Mouse (Mus musculus) limb, embryonic 15.5 days (tissue): Measurements from ENCODE around the gene Slc22a14. TPM values are rescaled to one million over a fixed set of nuclear protein-coding genes. Genes with fewer than 3 reads are reported as not detected.

Source experiments
- ATAC-seq: fragments of 200-750 bp; cut with Nextera tagmentation; 2 replicates; pipeline ENCODE4 v1.8.0; 2017; ENCODE audit warnings: low read depth, moderate TSS enrichment; ENCODE audit not compliant: insufficient number of reproducible peaks, low FRiP score, low TSS enrichment
- H3K27ac ChIP-seq: fragments of 300-500 bp; sonication (generic); 2 replicates; pipeline ENCODE4 v1.5.1; 2015; ENCODE audit warnings: moderate library complexity, mild to moderate bottlenecking, inconsistent platforms
- H3K27me3 ChIP-seq: fragments of 300-500 bp; sonication (generic); 2 replicates; pipeline ENCODE4 v1.6.1; 2015; ENCODE audit warnings: inconsistent platforms
- H3K36me3 ChIP-seq: fragments of 300-500 bp; sonication (generic); 2 replicates; pipeline ENCODE4 v1.6.1; 2015; ENCODE audit warnings: inconsistent platforms
- H3K4me1 ChIP-seq: fragments of 300-500 bp; sonication (generic); 2 replicates; pipeline ENCODE4 v1.6.1; 2015; ENCODE audit warnings: inconsistent platforms
- H3K4me2 ChIP-seq: fragments of 300-500 bp; sonication (generic); 2 replicates; pipeline ENCODE4 v1.6.1; 2015; ENCODE audit warnings: mild to moderate bottlenecking, inconsistent platforms
- H3K4me3 ChIP-seq: fragments of 300-500 bp; sonication (generic); 2 replicates; pipeline ENCODE4 v1.5.1; 2015; ENCODE audit warnings: mild to moderate bottlenecking, inconsistent platforms
- H3K9ac ChIP-seq: fragments of 300-500 bp; sonication (generic); 2 replicates; pipeline ENCODE4 v1.6.1; 2015; ENCODE audit warnings: inconsistent platforms
- H3K9me3 ChIP-seq: fragments of 300-500 bp; sonication (generic); 2 replicates; pipeline ENCODE4 v1.6.1; 2016; ENCODE audit warnings: inconsistent platforms
- WGBS: fragments of 180-500 bp; shearing (Covaris S2); methylation state at CpG from one replicate; pipeline ENCODE4 v1.1.7; 2015; 5-methylcytosine and 5-hydroxymethylcytosine counted together
- polyA plus RNA-seq: library from polyadenylated mRNA; unstranded; fragments of >200 nt; fragmentation: Nextera tagmentation; extraction: Ambion mirVana; gene quantifications from 2 replicates; pipeline ENCODE4 v1.2.1, GENCODE M21; 2015

Slc22a14 gene
- polyA plus RNA-seq, 1 experiment from 2014 or later: not detected

- no peak for ATAC-seq
- Histone ChIP-seq H3K4me2 (no peak overlapping the region), H3K9ac (no peak overlapping the region), H3K4me3 (no peak overlapping the region), H3K27me3 (no peaks in the 10 kb centered on the region), H3K27ac (no peak overlapping the region), H3K9me3 (no peaks in the 10 kb centered on the region), H3K36me3 (peaks cover 16% of the 10 kb centered on the region), H3K4me1 (peaks cover 38% of the 10 kb centered on the region)
- 85% methylated on average over 3 of the region's 3 CpGs for WGBS
Observed at GRCm38 (mm10) chr9:119338350-119338749, 27.0 kb downstream of the Slc22a14 start.

GRCm38 (mm10) chr9:119337842-119338241, 27.5 kb downstream of the Slc22a14 start:
- Histone ChIP-seq H3K4me2 (no peak overlapping the region), H3K27me3 (no peaks in the 10 kb centered on the region), H3K4me3 (no peak overlapping the region), H3K9ac (no peak overlapping the region), H3K27ac (no peak overlapping the region), H3K4me1 (peaks cover 34% of the 10 kb centered on the region), H3K36me3 (peaks cover 12% of the 10 kb centered on the region), H3K9me3 (no peaks in the 10 kb centered on the region)
- 91% methylated on average over 14 of the region's 14 CpGs for WGBS
- ATAC-seq: no peak

- H3K9ac ChIP-seq: no peak overlapping the region
- WGBS: 71% methylated on average over 4 of the region's 4 CpGs
- H3K4me2 ChIP-seq: no peak overlapping the region
- no peak overlapping the region for H3K27ac ChIP-seq
- no peak overlapping the region for H3K4me3 ChIP-seq
- no peak for ATAC-seq
- no peaks in the 10 kb centered on the region for H3K27me3 ChIP-seq
- H3K4me1 ChIP-seq: peaks cover 20% of the 10 kb centered on the region
- peaks cover 12% of the 10 kb centered on the region for H3K36me3 ChIP-seq
- H3K9me3 ChIP-seq: no peaks in the 10 kb centered on the region
Observed at GRCm38 (mm10) chr9:119335571-119335970, 29.8 kb downstream of the Slc22a14 start.

GRCm38 (mm10) chr9:119334834-119335233, 30.5 kb downstream of the Slc22a14 start:
- H3K27me3 ChIP-seq: no peaks in the 10 kb centered on the region
- H3K27ac ChIP-seq: no peak overlapping the region
- H3K9ac ChIP-seq: no peak overlapping the region
- no peak for ATAC-seq
- no peak overlapping the region for H3K4me2 ChIP-seq
- H3K36me3 ChIP-seq: peaks cover 12% of the 10 kb centered on the region
- no peak overlapping the region for H3K4me3 ChIP-seq
- peaks cover 15% of the 10 kb centered on the region for H3K4me1 ChIP-seq
- 84% methylated on average over 2 of the region's 2 CpGs for WGBS
- H3K9me3 ChIP-seq: no peaks in the 10 kb centered on the region

- Histone ChIP-seq H3K4me1 (peaks cover 10% of the 10 kb centered on the region), H3K4me2 (no peak overlapping the region), H3K27ac (no peak overlapping the region), H3K9me3 (no peaks in the 10 kb centered on the region), H3K36me3 (peaks cover 12% of the 10 kb centered on the region), H3K9ac (no peak overlapping the region), H3K27me3 (no peaks in the 10 kb centered on the region), H3K4me3 (no peak overlapping the region)
- no peak for ATAC-seq
- 53% methylated on average over 10 of the region's 10 CpGs for WGBS
Observed at GRCm38 (mm10) chr9:119334324-119334723, 31.0 kb downstream of the Slc22a14 start.

- H3K4me1 ChIP-seq: peaks cover 6% of the 10 kb centered on the region
- no peaks in the 10 kb centered on the region for H3K9me3 ChIP-seq
- ATAC-seq: no peak
- no peak overlapping the region for H3K27ac ChIP-seq
- 80% methylated on average over 15 of the region's 15 CpGs for WGBS
- no peak overlapping the region for H3K9ac ChIP-seq
- no peak overlapping the region for H3K4me2 ChIP-seq
- H3K4me3 ChIP-seq: no peak overlapping the region
- H3K27me3 ChIP-seq: no peaks in the 10 kb centered on the region
- H3K36me3 ChIP-seq: no peaks in the 10 kb centered on the region
Observed at GRCm38 (mm10) chr9:119330186-119330963, 35.0 kb downstream of the Slc22a14 start.

- Histone ChIP-seq H3K27ac (no peak overlapping the region), H3K4me1 (no peaks in the 10 kb centered on the region), H3K4me3 (no peak overlapping the region), H3K9me3 (no peaks in the 10 kb centered on the region), H3K9ac (no peak overlapping the region), H3K27me3 (no peaks in the 10 kb centered on the region), H3K4me2 (no peak overlapping the region), H3K36me3 (no peaks in the 10 kb centered on the region)
- ATAC-seq: no peak
- WGBS: 69% methylated on average over 3 of the region's 3 CpGs
Observed at GRCm38 (mm10) chr9:119328488-119328887, 36.9 kb downstream of the Slc22a14 start.

GRCm38 (mm10) chr9:119324130-119324529, 41.2 kb downstream of the Slc22a14 start:
- no peak overlapping the region for H3K4me2 ChIP-seq
- H3K9ac ChIP-seq: no peak overlapping the region
- H3K27me3 ChIP-seq: no peaks in the 10 kb centered on the region
- peaks cover 18% of the 10 kb centered on the region; the same call in 1 of the 2 replicates for H3K4me1 ChIP-seq
- WGBS: 78% methylated on average over 1 of the region's 1 CpGs
- no peak overlapping the region for H3K27ac ChIP-seq
- H3K36me3 ChIP-seq: no peaks in the 10 kb centered on the region
- no peaks in the 10 kb centered on the region for H3K9me3 ChIP-seq
- no peak for ATAC-seq
- no peak overlapping the region for H3K4me3 ChIP-seq

- H3K27ac ChIP-seq: peak overlapping the region; percentile 92
- H3K4me1 ChIP-seq: peaks cover 18% of the 10 kb centered on the region; the same call in 1 of the 2 replicates
- no peak for ATAC-seq
- WGBS: 7% methylated on average over 9 of the region's 9 CpGs
- peak overlapping the region; percentile 50 for H3K9ac ChIP-seq
- H3K4me2 ChIP-seq: peak overlapping the region; percentile 97
- no peaks in the 10 kb centered on the region for H3K36me3 ChIP-seq
- no peaks in the 10 kb centered on the region for H3K27me3 ChIP-seq
- H3K4me3 ChIP-seq: peak overlapping the region; percentile 99
- no peaks in the 10 kb centered on the region for H3K9me3 ChIP-seq
Observed at GRCm38 (mm10) chr9:119323260-119323645, 42.1 kb downstream of the Slc22a14 start.

- peak within 1 kb of the TSS; percentile 81 for H3K9ac ChIP-seq
- peaks cover 18% of the 10 kb centered on the region; the same call in 1 of the 2 replicates for H3K4me1 ChIP-seq
- peak within 1 kb of the TSS; percentile 92 for H3K27ac ChIP-seq
- peak within 1 kb of the TSS; percentile 99 for H3K4me3 ChIP-seq
- WGBS: 0% methylated on average over 76 of the region's 76 CpGs
- H3K36me3 ChIP-seq: no peaks in the 10 kb centered on the region
- H3K27me3 ChIP-seq: no peaks in the 10 kb centered on the region
- H3K4me2 ChIP-seq: peak within 1 kb of the TSS; percentile 97
- H3K9me3 ChIP-seq: no peaks in the 10 kb centered on the region
- peak; percentile 98 for ATAC-seq
Observed at GRCm38 (mm10) chr9:119322289-119323259, 42.8 kb downstream of the Slc22a14 start, which contains the start of gene Oxsr1. Gene Oxsr1, minus strand, starts transcription at chr9:119322427.

GRCm38 (mm10) chr9:119321392-119322229, 43.7 kb downstream of the Slc22a14 start:
- peak; percentile 13 for ATAC-seq
- H3K4me2 ChIP-seq: peak overlapping the region; percentile 97
- H3K36me3 ChIP-seq: no peaks in the 10 kb centered on the region
- H3K27me3 ChIP-seq: no peaks in the 10 kb centered on the region
- peaks cover 18% of the 10 kb centered on the region; the same call in 1 of the 2 replicates for H3K4me1 ChIP-seq
- no peaks in the 10 kb centered on the region for H3K9me3 ChIP-seq
- peak overlapping the region; percentile 81 for H3K9ac ChIP-seq
- peak overlapping the region; percentile 92 for H3K27ac ChIP-seq
- H3K4me3 ChIP-seq: peak overlapping the region; percentile 99
- under 1% methylated on average over 59 of the region's 59 CpGs for WGBS
